Mouse (Mus musculus) adrenal gland, adult (tissue): ENCODE results near the gene Zfp91.

Source experiments
- DNase-seq, 2 experiments: peaks; one replicate each; pipeline ENCODE4 v3.0.0; 2022 to 2023; ENCODE audit warnings: low spot score in 1 of 2; ENCODE audit not compliant: inconsistent age in 2 of 2

Zfp91 gene

GRCm38 (mm10) chr19:12795511-12796327, at the start of gene Zfp91, which contains the start of gene Lpxn:
Gene Zfp91, minus strand, starts transcription at chr19:12796126.
Gene Lpxn, plus strand, starts transcription at chr19:12796193.
- peak; percentile 98 to 99 for DNase-seq

DNA sequence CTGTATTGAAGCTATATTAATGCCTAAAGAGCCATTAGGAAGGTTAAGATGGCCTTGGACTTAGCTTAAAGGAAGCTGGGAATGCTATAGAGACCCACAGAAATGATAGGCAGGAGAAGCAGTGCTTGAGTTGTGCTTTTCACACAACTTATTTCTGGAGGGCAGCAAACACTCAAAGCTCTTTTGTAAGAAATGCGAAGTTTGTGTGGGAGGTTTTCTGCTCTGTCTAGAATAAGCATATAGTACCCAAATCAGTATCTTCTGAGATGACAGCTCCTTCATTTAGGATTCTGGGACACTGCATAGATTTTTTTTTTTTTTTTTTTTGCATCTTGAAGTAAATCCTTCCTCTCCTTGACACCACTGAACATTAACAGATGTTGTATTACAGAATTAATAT, 42.6 kb upstream of the Zfp91 start:
- no peak for DNase-seq

- peak in 1 of 2 experiments; percentile 67 for DNase-seq
Observed at GRCm38 (mm10) chr19:12833625-12834024, 37.7 kb upstream of the Zfp91 start.

DNA sequence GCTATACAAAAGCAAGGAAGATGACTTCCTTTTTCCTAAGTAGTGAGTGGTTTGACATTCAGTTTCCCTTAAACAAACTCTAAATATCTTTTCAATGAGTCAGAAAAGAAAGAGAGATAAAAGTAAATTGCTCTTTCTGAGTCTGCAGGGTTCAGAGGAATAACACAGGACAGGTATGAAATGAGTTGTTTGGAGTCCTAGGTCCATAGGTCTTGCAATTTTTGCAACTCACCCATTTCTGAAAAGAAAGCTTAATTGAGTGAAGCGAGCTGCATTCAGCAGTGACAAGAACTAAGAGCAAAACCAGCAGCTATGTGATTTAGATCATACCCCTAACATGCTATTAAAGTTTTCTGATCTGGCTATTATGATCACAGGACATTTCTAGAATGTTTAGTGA, 35.6 kb upstream of the Zfp91 start:
- peak in 1 of 2 experiments; percentile 63 for DNase-seq

GRCm38 (mm10) chr19:12830823-12831430, 35.0 kb upstream of the Zfp91 start:
- no peak for DNase-seq

DNA sequence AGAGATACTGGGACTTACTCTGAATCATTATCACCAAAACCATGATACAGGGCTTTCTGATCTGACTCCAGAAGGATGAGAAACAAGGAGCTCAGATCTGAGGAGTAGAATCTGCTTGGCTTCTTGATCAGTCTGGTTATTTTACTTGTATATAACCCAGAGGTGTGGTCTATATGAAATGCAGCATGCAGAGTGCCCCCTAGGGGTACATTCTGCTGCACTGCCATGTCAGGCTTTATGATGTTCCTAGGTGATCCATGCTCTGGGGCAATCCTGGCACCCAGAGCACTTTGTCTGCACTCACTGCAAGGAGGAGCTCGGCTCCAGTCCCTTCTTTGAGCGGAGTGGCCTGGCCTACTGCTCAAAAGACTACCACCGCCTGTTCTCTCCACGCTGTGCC, 28.6 kb upstream of the Zfp91 start:
- no peak for DNase-seq

GRCm38 (mm10) chr19:12820383-12820782, 24.5 kb upstream of the Zfp91 start:
- no peak for DNase-seq

- DNase-seq = no peak
Observed at GRCm38 (mm10) chr19:12818507-12818906, 22.6 kb upstream of the Zfp91 start.

DNA sequence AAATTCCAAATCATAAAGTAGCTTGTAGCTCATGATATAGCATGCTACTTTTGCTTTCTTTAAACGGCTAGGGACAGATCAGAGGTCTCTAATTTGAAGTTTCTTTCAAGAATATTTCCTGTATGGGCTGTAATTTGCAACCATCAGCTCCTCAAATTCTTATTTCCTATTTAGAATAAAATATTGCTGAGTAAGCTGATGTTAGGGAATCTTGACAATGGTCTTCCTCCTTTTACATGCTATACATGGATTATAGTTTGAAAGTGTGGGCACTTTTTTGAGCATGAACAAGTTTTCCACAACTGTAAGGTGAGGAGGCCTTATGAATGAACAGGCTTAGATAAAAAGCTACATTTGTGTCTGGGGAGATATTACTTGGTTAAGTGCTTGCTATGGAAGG, 18.0 kb upstream of the Zfp91 start:
- no peak for DNase-seq

DNA sequence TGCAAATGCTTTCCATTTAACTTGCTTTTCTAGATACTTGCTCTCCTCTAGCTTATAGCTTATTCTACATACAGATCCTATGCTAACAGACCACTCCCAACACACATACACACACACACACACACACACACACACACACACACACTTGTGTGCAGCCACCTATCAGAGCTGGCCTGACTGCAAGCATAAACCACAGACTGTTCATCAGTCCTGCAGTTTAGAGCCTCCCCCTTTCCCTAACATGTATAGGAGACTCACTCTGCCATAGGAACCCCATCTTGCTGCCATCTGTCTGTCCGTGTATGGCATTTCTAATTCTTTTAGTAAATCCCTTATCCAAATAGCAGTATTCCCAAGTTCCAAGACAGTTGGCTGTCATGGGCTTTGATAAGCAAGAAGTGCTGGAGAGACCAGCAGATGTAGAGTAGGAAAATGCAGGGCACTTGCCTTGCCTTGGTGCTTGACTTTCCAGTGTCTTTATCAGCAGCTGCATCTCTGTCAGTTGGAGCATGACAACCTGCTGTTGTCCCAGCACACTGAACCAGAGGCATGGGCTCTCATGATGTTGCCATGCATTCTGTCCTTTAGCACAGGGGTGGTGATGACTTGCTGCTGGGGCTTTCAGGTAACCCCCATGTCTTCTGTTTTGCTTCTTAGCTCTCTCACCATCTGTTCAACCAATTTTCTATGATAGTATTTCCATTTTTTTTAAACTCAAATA, 16.9 kb upstream of the Zfp91 start:
- no peak for DNase-seq

GRCm38 (mm10) chr19:12806214-12806613, 10.3 kb upstream of the Zfp91 start:
- DNase-seq = no peak

DNA sequence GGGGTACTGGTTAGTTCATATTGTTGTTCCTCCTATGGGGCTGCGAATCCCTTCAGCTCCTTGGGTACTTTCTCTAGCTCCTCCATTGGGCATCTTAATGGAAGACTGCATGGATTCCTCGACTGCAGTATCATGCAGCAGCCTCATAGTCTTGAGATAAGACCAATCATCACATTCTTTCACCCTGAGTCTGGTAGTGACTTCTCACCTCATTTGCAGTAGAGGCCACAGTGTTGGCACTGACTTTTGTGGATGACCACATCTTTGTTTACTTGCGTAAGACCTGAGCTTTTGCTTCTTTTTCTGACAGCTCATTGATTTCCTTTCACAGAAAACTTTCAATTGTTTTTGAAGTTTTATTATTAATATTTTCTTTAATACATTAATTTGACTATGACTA, 9.8 kb upstream of the Zfp91 start:
- peak in 1 of 2 experiments; percentile 65 for DNase-seq

GRCm38 (mm10) chr19:12804237-12804636, 8.3 kb upstream of the Zfp91 start:
- DNase-seq = no peak

DNA sequence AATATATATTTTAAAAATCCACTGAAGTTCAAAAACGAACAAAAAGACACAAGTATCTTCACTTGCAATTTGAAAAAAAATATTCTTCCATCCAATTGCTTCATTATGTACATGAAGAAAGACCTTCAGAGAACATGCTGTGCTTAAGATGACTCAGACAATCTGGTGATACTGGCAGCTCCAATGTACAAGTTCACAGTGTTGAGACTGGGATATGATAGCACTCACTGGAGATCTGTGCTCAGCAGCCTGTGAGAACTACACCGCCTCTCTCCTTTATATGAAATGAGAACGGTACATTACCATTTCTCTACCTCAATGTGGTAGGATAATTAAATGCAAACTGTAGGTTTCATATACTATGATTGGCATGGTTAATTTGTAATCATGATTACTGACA, 6.9 kb upstream of the Zfp91 start:
- peak; percentile 26 to 31 for DNase-seq

GRCm38 (mm10) chr19:12801046-12801445, 5.1 kb upstream of the Zfp91 start:
- DNase-seq = no peak

DNA sequence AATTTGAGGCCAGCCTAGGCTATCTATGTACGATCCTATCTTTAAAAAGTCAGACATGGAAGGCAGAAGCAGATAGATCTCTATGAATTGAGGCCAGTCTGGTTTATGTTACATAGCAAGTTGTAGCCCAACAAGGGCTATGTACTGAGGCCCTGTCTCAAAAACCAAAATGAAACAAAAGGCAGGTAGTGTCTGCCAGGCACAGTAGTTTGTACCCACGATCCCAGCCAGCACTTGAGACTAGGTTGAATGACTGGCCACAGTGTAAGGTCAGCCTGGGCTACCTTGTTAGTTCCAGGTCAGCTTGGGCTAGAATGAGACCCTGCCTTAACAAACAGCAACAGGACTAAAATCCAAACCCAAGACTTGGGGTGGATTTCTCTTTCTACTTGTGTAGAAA, 4.7 kb upstream of the Zfp91 start:
- DNase-seq = no peak

DNA sequence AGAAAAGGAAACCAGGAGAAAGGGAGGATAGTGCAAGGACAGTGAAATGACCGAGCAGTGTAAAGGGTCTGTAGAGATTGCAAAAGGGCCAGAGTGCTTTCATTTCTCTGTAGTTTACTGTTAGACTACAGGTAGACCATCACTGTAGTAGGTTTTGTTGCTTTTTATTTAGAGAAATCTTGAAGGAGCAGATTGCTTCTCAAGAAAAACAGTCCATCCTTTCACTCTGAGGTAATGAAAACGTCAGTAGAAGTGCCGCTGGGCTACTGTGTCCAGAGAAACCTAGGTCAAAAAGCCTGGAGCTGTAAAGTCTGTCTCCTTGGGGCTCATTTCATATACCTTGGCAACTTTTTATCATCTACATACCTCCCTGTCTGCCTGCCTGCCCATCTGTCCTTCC, 3.2 kb upstream of the Zfp91 start:
- no peak for DNase-seq

- DNase-seq = peak in 1 of 2 experiments; percentile 48
Observed at GRCm38 (mm10) chr19:12798404-12798803, 2.5 kb upstream of the Zfp91 start.

DNA sequence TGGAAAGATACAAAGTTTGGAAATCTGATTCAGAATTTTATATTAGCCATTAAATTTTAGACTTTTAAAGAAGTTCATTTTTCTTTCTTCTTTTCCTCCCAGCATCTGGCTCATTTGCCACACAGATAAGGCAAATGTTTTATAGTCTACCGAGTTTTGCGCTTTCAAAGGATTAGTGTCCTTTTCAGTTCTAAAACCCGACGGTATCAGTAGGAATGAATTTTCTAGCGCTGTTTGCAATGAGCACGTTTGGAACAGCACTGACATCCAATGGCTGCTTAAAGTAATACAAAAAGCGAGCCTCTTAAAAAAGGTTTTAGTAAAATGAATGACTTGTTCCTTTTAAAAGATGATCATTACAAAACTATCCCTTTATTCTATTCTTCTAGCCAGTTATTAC, 1.1 kb upstream of the Zfp91 start:
- peak in 1 of 2 experiments; percentile 78 for DNase-seq

- peak; percentile 81 to 92 for DNase-seq
Observed at GRCm38 (mm10) chr19:12796328-12796931, 504 bp upstream of the Zfp91 start.

- DNase-seq = no peak
Observed at GRCm38 (mm10) chr19:12795110-12795509, 816 bp downstream of the Zfp91 start.
